ENCODE assay signal across 28 mouse cellular contexts in the genomic region with DNA sequence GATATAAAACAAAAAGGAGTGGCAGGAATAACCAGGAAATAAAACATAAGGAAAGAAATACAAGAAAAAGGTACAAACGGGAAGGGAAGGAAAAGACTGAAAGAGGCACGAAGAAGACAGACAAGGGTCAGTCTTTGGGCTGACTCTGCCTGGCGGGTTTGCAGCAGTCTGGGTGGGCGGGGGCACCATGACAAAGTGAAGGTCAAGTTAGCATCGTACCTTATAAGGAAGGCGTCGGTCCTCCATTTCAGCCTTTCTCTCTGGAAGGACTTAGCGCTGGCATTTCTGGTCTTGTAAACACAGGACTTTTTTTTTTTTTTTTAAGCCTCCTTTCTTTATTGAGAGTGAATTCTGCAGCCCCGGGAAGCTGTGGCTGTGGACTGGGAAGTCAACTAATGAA. TPM values are rescaled to one million over a fixed set of nuclear protein-coding genes. Genes with fewer than 3 reads are reported as not detected.
A peak's percentile ranks its signal among the peaks of the same experiment; 100 is the strongest.
DNase-seq lines count a peak whose midpoint lies in the region; ATAC-seq and TF ChIP-seq lines count a peak whose summit lies in the region.
"Had no signal": no experiment of that assay in that cellular context is flagged by ENCODE, and none has a peak within 500 bp of the region (broad histone marks: within the 10 kb centered on the region; RNA-seq: fewer than 3 reads in every experiment).

No protein-coding gene starts in this region.

- H3K27me3 ChIP-seq in limb, embryonic 14.5 days (ENCODE audit: control insufficient read depth, insufficient read depth, low read length) = peaks cover 90% of the 10 kb centered on the region
- H3K27me3 ChIP-seq in neural tube, embryonic 15.5 days (replicated peaks) = peaks cover 83% of the 10 kb centered on the region

- H3K36me3 ChIP-seq in limb, embryonic 14.5 days (ENCODE audit: control insufficient read depth, insufficient read depth, low read length) = no peaks in the 10 kb centered on the region
- H3K36me3 ChIP-seq in neural tube, embryonic 15.5 days = no peaks in the 10 kb centered on the region
- H3K36me3 ChIP-seq: hindbrain, embryonic 12.5 days; liver, embryonic 15.5 days had no signal

- H3K4me1 ChIP-seq in limb, embryonic 14.5 days (ENCODE audit: control insufficient read depth, insufficient read depth, low read length) = no peaks in the 10 kb centered on the region
- H3K4me1 ChIP-seq in neural tube, embryonic 15.5 days = peaks cover 6% of the 10 kb centered on the region
- H3K4me1 ChIP-seq: liver, embryonic 15.5 days had no signal

- peak overlapping the region; percentile 13; the same call in 1 of the 2 replicates for H3K4me3 ChIP-seq in limb, embryonic 14.5 days (replicated peaks; ENCODE audit: low read length)
- H3K4me3 ChIP-seq in neural tube, embryonic 15.5 days (replicated peaks) = peak overlapping the region; percentile 24
- H3K4me3 ChIP-seq: forebrain, embryonic 13.5 days; hindbrain, embryonic 12.5 days; liver, embryonic 15.5 days had no signal

- no peak for ATAC-seq in limb, embryonic 14.5 days (ENCODE audit: low FRiP score, low read depth)
- no peak for ATAC-seq in neural tube, embryonic 15.5 days (ENCODE audit: low FRiP score)
- ATAC-seq: forebrain, embryonic 13.5 days; intestine, postnatal 0 days; midbrain, embryonic 16.5 days had no signal

- no peaks in the 10 kb centered on the region for H3K9me3 ChIP-seq in limb, embryonic 14.5 days (ENCODE audit: control insufficient read depth, low read length)
- H3K9me3 ChIP-seq in neural tube, embryonic 15.5 days (replicated peaks) = no peaks in the 10 kb centered on the region
- H3K9me3 ChIP-seq: forebrain, embryonic 13.5 days; hindbrain, embryonic 12.5 days; liver, embryonic 15.5 days had no signal

- DNase-seq in ES-CJ7 (ENCODE audit: low read depth, low spot score) (peak; percentile 72), ZHBTc4 (ENCODE audit: low read depth, low spot score) (peak; percentile 46)
- no peak for DNase-seq in limb, embryonic 14.5 days (ENCODE audit: low spot score)
- DNase-seq in thymus, postnatal 0 days (ENCODE audit: low spot score) = no peak
- DNase-seq in c-Kit-positive CD71-positive TER-119-positive erythroid progenitor cells, embryonic 14.5 days (ENCODE audit: low spot score) = no peak
- DNase-seq in heart, adult 9 months (ENCODE audit: low spot score in 2 of 2) = no peak
- DNase-seq: adrenal gland, adult 8-10 months; cerebellum, adult 8-10 months; cerebellum, postnatal 25 days; gastrocnemius, postnatal 14 days; heart, adult 11 months; heart, postnatal 36 days; kidney, adult 9 months; lung, embryonic 14.5 days; lung, postnatal 14 days; thymus, adult 2 months had no signal

- peak overlapping the region; percentile 15; the same call in 1 of the 2 replicates for H3K27ac ChIP-seq in limb, embryonic 14.5 days (replicated peaks; ENCODE audit: low read depth, low read length)
- peak overlapping the region; percentile 80 for H3K27ac ChIP-seq in neural tube, embryonic 15.5 days (replicated peaks)
- H3K27ac ChIP-seq: forebrain, embryonic 13.5 days; hindbrain, embryonic 12.5 days; liver, embryonic 15.5 days had no signal

- no peak for TF ChIP-seq POLR2A in limb, embryonic 14.5 days (IDR thresholded peaks at IDR 0.05; ENCODE audit: borderline replicate concordance, extremely low read depth, insufficient read depth, insufficient read length)

- peak overlapping the region; percentile 8 for H3K4me2 ChIP-seq in limb, embryonic 14.5 days (replicated peaks; ENCODE audit: low read depth, low read length, severe bottlenecking)
- H3K4me2 ChIP-seq in neural tube, embryonic 15.5 days = peak overlapping the region; percentile 41
- H3K4me2 ChIP-seq: forebrain, embryonic 13.5 days; heart, embryonic 11.5 days; hindbrain, embryonic 12.5 days; liver, embryonic 15.5 days; lung, embryonic 14.5 days; midbrain, embryonic 11.5 days had no signal

- 2% methylated on average over 9 of the region's 9 CpGs for WGBS in limb, embryonic 14.5 days
- 3% methylated on average over 9 of the region's 9 CpGs for WGBS in neural tube, embryonic 15.5 days

- no peak overlapping the region for H3K9ac ChIP-seq in limb, embryonic 14.5 days (ENCODE audit: low read depth, low read length, severe bottlenecking)
- peak overlapping the region; percentile 18; the same call in 1 of the 2 replicates for H3K9ac ChIP-seq in neural tube, embryonic 15.5 days (replicated peaks)
- H3K9ac ChIP-seq: forebrain, embryonic 13.5 days; hindbrain, embryonic 12.5 days; liver, embryonic 15.5 days; lung, embryonic 14.5 days had no signal

RNA-seq across cellular contexts. Expression of a gene that starts 7.0 kb away (rescaled TPM):
- 7.4 and 7.6 TPM in 2 replicates for polyA plus RNA-seq in limb, embryonic 14.5 days (2012; rRNA removed)
- polyA plus RNA-seq in limb, embryonic 14.5 days (2014; fragmentation: Nextera tagmentation; extraction: Ambion mirVana) = 1.4 TPM in 2 replicates
- 2.1 and 5.6 TPM in 2 replicates for polyA plus RNA-seq in neural tube, embryonic 15.5 days (2015; fragmentation: Nextera tagmentation; extraction: Ambion mirVana)
- 0.09 TPM in 1 of 2 replicates, not detected in the other for polyA plus RNA-seq in thymus, postnatal 0 days (2015; fragmentation: Nextera tagmentation; extraction: Ambion mirVana)
- polyA plus RNA-seq: embryonic facial prominence, embryonic 11.5 days; forebrain, embryonic 13.5 days; heart, embryonic 11.5 days; heart, embryonic 16.5 days; hindbrain, embryonic 12.5 days; intestine, postnatal 0 days; liver, adult 2 months; liver, embryonic 15.5 days; lung, embryonic 14.5 days; midbrain, embryonic 11.5 days; midbrain, embryonic 16.5 days had no signal

RNA-seq across cellular contexts. Expression of a gene that starts 10.7 kb away (rescaled TPM):
- 3.6 and 4.5 TPM in 2 replicates for polyA plus RNA-seq in limb, embryonic 14.5 days (2012; rRNA removed)
- 4.0 and 4.2 TPM in 2 replicates for polyA plus RNA-seq in limb, embryonic 14.5 days (2014; fragmentation: Nextera tagmentation; extraction: Ambion mirVana)
- polyA plus RNA-seq in neural tube, embryonic 15.5 days (2015; fragmentation: Nextera tagmentation; extraction: Ambion mirVana) = 12.7 and 19.7 TPM in 2 replicates
- not detected in 2 replicates for polyA plus RNA-seq in thymus, postnatal 0 days (2015; fragmentation: Nextera tagmentation; extraction: Ambion mirVana)
- polyA plus RNA-seq: embryonic facial prominence, embryonic 11.5 days; forebrain, embryonic 13.5 days; heart, embryonic 11.5 days; heart, embryonic 16.5 days; hindbrain, embryonic 12.5 days; intestine, postnatal 0 days; liver, adult 2 months; liver, embryonic 15.5 days; lung, embryonic 14.5 days; midbrain, embryonic 11.5 days; midbrain, embryonic 16.5 days; thymus, adult 2 months; urinary bladder, adult 2 months had no signal

RNA-seq across cellular contexts. Expression of a gene that starts 19.3 kb away (rescaled TPM):
- 9.7 and 14.3 TPM in 2 replicates for polyA plus RNA-seq in limb, embryonic 14.5 days (2012; rRNA removed)
- polyA plus RNA-seq in limb, embryonic 14.5 days (2014; fragmentation: Nextera tagmentation; extraction: Ambion mirVana) = 5.8 and 6.0 TPM in 2 replicates
- 51.3 and 71.0 TPM in 2 replicates for polyA plus RNA-seq in neural tube, embryonic 15.5 days (2015; fragmentation: Nextera tagmentation; extraction: Ambion mirVana)
- polyA plus RNA-seq in thymus, postnatal 0 days (2015; fragmentation: Nextera tagmentation; extraction: Ambion mirVana) = not detected in 2 replicates
- polyA plus RNA-seq: embryonic facial prominence, embryonic 11.5 days; forebrain, embryonic 13.5 days; heart, embryonic 16.5 days; hindbrain, embryonic 12.5 days; liver, adult 2 months; liver, embryonic 15.5 days; lung, embryonic 14.5 days; midbrain, embryonic 11.5 days; midbrain, embryonic 16.5 days had no signal

RNA-seq across cellular contexts. Expression of a gene that starts 20.0 kb away (rescaled TPM):
- 7.6 and 9.0 TPM in 2 replicates for polyA plus RNA-seq in limb, embryonic 14.5 days (2012; rRNA removed)
- polyA plus RNA-seq in limb, embryonic 14.5 days (2014; fragmentation: Nextera tagmentation; extraction: Ambion mirVana) = 2.6 and 3.5 TPM in 2 replicates
- polyA plus RNA-seq in neural tube, embryonic 15.5 days (2015; fragmentation: Nextera tagmentation; extraction: Ambion mirVana) = 14.6 and 20.7 TPM in 2 replicates
- 0.16 TPM in 1 of 2 replicates, not detected in the other for polyA plus RNA-seq in thymus, postnatal 0 days (2015; fragmentation: Nextera tagmentation; extraction: Ambion mirVana)
- polyA plus RNA-seq: forebrain, embryonic 13.5 days; liver, adult 2 months; midbrain, embryonic 11.5 days; midbrain, embryonic 16.5 days had no signal

RNA-seq across cellular contexts. Expression of a gene that starts 26.4 kb away (rescaled TPM):
- polyA plus RNA-seq in limb, embryonic 14.5 days (2012; rRNA removed) = 2.5 and 2.9 TPM in 2 replicates
- polyA plus RNA-seq in limb, embryonic 14.5 days (2014; fragmentation: Nextera tagmentation; extraction: Ambion mirVana) = 6.1 and 7.7 TPM in 2 replicates
- polyA plus RNA-seq in neural tube, embryonic 15.5 days (2015; fragmentation: Nextera tagmentation; extraction: Ambion mirVana) = 5.7 and 9.3 TPM in 2 replicates
- 0.07 TPM in 1 of 2 replicates, not detected in the other for polyA plus RNA-seq in thymus, postnatal 0 days (2015; fragmentation: Nextera tagmentation; extraction: Ambion mirVana)
- polyA plus RNA-seq: forebrain, embryonic 13.5 days; heart, embryonic 11.5 days; heart, embryonic 16.5 days; intestine, postnatal 0 days; liver, adult 2 months; liver, embryonic 15.5 days; lung, embryonic 14.5 days; midbrain, embryonic 16.5 days; thymus, adult 2 months had no signal

Comparison
In these comparisons a context has a peak if more than half of its experiments do, and no peak if none do; other contexts are left out.
1. DNase-seq: peak in ES-CJ7 (single experiment) and ZHBTc4 (single experiment); none in limb, embryonic 14.5 days (single experiment), thymus, postnatal 0 days (single experiment), c-Kit-positive CD71-positive TER-119-positive erythroid progenitor cells, embryonic 14.5 days (single experiment) and heart, adult 9 months (0 of 2).